Mouse (Mus musculus): Measurements from ENCODE around the gene Zswim5.
A peak's percentile ranks its signal among the peaks of the same experiment; 100 is the strongest.

DNA sequence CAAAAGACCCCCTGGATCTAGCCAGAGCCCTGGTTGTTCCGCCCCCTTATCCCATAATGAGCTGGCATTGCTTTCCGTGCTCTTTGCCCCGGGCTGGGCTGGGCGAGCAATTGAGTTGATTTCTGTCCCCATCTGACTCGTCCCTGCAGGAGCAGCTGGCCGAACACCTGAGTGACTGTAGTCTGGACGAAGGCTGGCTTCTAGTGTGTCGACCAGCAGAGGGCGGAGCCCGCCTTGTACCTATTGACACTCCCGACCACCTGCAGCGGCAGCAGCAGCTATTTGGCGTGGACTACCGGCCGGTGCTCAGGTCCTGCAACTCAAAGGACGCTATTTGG is 118.6 kb downstream of the Zswim5 start:
- TF ChIP-seq CTCF (IDR thresholded peaks at IDR 0.05; ENCODE audit: low read depth) (peak; percentile 68), EP300 (optimal IDR thresholded peaks at IDR 0.05) (no peak)

Data from stomach, postnatal 0 days (tissue).